Mouse (Mus musculus) inflammation-experienced regulatory T-cells, adult 6 months (primary cell): ENCODE data around the gene Gna12. TPM values are rescaled to one million over a fixed set of nuclear protein-coding genes. Genes with fewer than 3 reads are reported as not detected.

Experiments used
- polyA plus RNA-seq, 3 experiments: library from polyadenylated mRNA; unstranded; fragments of 100-300 nt; shearing (Covaris generic); gene quantifications; one replicate each; pipeline ENCODE4 v1.2.1; 2017

Gna12 gene
- polyA plus RNA-seq, 3 experiments from 2014 or later, result 2.1 to 6.0 (median 5.9) TPM

Other genes with a start within 250 kb of the Gna12 start
- gene Lfng, start 223.1 kb downstream of the Gna12 start, polyA plus RNA-seq, result 10 to 100 TPM; 16.8 to 44.8 (median 23.1) TPM
- gene Ttyh3, start 181.4 kb downstream of the Gna12 start, polyA plus RNA-seq, result 1 to 10 TPM; 2.8 to 4.2 (median 3.7) TPM
- gene Iqce, start 128.1 kb downstream of the Gna12 start, polyA plus RNA-seq, result 10 to 100 TPM; 22.6 to 30.2 (median 27.3) TPM
- gene Brat1, start 125.4 kb downstream of the Gna12 start, polyA plus RNA-seq, result 10 to 100 TPM; 14.0 to 14.1 (median 14.1) TPM
- gene Amz1, start 106.3 kb downstream of the Gna12 start, polyA plus RNA-seq, result under 1 TPM; 0.41 to 0.50 (median 0.44) TPM
- gene Card11, start 170.2 kb upstream of the Gna12 start, polyA plus RNA-seq, result 10 to 100 TPM; 43.2 to 53.9 (median 51.8) TPM